Mouse (Mus musculus): Measurements from ENCODE around the gene Fut7. TPM values are rescaled to one million over a fixed set of nuclear protein-coding genes. Genes with fewer than 3 reads are reported as not detected.

Gene Fut7
- total RNA-seq, 2 experiments from 2014 or later: 12.5 to 24.2 TPM

GRCm38 (mm10) chr2:25423626-25424025 lies 559 bp downstream of the Fut7 start:
- ATAC-seq (replicated peaks; ENCODE audit: poor library complexity): no peak

- ATAC-seq (replicated peaks; ENCODE audit: poor library complexity): no peak
Measured at GRCm38 (mm10) chr2:25425481-25425880, 2.4 kb downstream of the Fut7 start.

- ATAC-seq (replicated peaks; ENCODE audit: poor library complexity): peak; percentile 51
Measured at GRCm38 (mm10) chr2:25426721-25427191, 3.7 kb downstream of the Fut7 start.

- no peak for ATAC-seq (replicated peaks; ENCODE audit: poor library complexity)
Measured at GRCm38 (mm10) chr2:25427256-25427655, 4.2 kb downstream of the Fut7 start.

GRCm38 (mm10) chr2:25428442-25429236 lies 5.6 kb downstream of the Fut7 start, which contains the start of gene Abca2:
Gene Abca2 (plus strand): TSS chr2:25428703.
- ATAC-seq (replicated peaks; ENCODE audit: poor library complexity): peak; percentile 74

GRCm38 (mm10) chr2:25429435-25430180 lies 6.5 kb downstream of the Fut7 start:
- ATAC-seq (replicated peaks; ENCODE audit: poor library complexity): no peak

GRCm38 (mm10) chr2:25430395-25431233 lies 7.5 kb downstream of the Fut7 start:
- no peak for ATAC-seq (replicated peaks; ENCODE audit: poor library complexity)

GRCm38 (mm10) chr2:25431308-25431855 lies 8.3 kb downstream of the Fut7 start:
- no peak for ATAC-seq (replicated peaks; ENCODE audit: poor library complexity)

- ATAC-seq (replicated peaks; ENCODE audit: poor library complexity): peak; percentile 60
Measured at GRCm38 (mm10) chr2:25432326-25433098, 9.4 kb downstream of the Fut7 start.

- ATAC-seq (replicated peaks; ENCODE audit: poor library complexity): no peak
Measured at GRCm38 (mm10) chr2:25433101-25433500, 10.0 kb downstream of the Fut7 start.

- ATAC-seq (replicated peaks; ENCODE audit: poor library complexity): no peak
Measured at GRCm38 (mm10) chr2:25434292-25434691, 11.2 kb downstream of the Fut7 start.

- ATAC-seq (replicated peaks; ENCODE audit: poor library complexity): no peak
Measured at GRCm38 (mm10) chr2:25436286-25436820, 13.3 kb downstream of the Fut7 start.

GRCm38 (mm10) chr2:25441067-25441466 lies 18.0 kb downstream of the Fut7 start:
- no peak for ATAC-seq (replicated peaks; ENCODE audit: poor library complexity)

GRCm38 (mm10) chr2:25442682-25443081 lies 19.6 kb downstream of the Fut7 start:
- ATAC-seq (replicated peaks; ENCODE audit: poor library complexity): no peak

GRCm38 (mm10) chr2:25450853-25451647 lies 28.0 kb downstream of the Fut7 start:
- ATAC-seq (replicated peaks; ENCODE audit: poor library complexity): peak; percentile 70

GRCm38 (mm10) chr2:25452951-25453350 lies 29.9 kb downstream of the Fut7 start:
- ATAC-seq (replicated peaks; ENCODE audit: poor library complexity): no peak

GRCm38 (mm10) chr2:25456205-25456953 lies 33.3 kb downstream of the Fut7 start, which contains the start of gene Clic3:
Gene Clic3 (plus strand): TSS chr2:25456838.
- no peak for ATAC-seq (replicated peaks; ENCODE audit: poor library complexity)

All from megakaryocyte progenitor cell, adult 5-6 weeks (primary cell).